Mouse (Mus musculus) right cerebral cortex, postnatal 4 days (tissue): ENCODE measurements at regions not wholly inside any gene's neighbourhood (a gene's known extent, or its start where the extent isn't known, plus 50 kb on each side); places are given as distances from the start of the nearest gene placed in this dataset.

Source experiments
- DNase-seq: peaks from one replicate; pipeline ENCODE4 v3.0.0-alpha.2; 2022

DNA sequence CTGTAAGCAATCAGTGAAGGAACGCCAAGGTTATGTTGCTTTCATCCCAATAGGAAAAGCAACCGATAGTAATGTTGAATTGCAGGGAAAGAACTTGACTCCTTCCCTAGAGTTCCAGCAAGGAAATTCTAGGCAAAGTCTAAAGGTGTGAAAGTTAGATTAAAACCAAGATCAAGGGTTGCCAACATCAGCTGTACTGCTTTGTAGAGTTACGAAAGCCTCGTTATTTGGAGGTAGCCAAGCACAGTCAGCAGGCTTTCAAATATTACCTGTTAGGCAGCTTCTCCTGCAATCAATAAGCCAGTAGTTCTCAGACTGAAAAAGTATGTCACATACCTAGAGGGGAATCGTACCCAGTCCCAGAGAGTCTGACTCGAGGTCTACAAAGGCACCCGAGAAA is 58.4 kb upstream of the Gm47985 start:
- no peak for DNase-seq

DNA sequence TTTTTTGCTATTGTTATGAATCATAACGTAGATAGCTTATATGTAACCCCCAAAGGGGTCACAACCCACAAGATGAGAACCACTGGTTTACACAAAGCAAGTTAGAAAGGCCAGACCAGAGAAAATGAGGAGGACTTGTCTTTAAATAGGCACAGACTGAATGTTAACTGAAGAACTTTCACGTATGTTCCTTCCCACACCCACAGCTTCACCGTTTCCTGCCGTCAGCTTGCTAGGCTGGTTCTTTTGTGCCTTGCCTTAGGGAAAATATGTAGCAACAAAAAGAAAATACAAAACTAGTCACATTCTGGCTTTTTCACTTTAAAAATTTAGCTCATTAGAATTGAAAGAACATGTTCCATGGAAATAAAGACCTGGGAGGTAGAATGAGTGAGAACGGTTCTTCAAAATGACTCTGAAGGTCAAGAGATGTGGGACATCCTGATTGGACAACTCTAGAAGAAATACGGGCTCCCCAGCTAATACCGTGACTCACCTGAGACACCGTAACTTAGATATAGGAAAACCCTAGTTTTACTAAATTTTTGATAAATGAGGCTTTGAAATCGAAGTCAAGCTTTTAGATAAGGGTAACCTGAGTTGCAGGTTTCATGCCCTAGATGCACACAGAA is 57.2 kb upstream of the Gm47985 start:
- no peak for DNase-seq

DNA sequence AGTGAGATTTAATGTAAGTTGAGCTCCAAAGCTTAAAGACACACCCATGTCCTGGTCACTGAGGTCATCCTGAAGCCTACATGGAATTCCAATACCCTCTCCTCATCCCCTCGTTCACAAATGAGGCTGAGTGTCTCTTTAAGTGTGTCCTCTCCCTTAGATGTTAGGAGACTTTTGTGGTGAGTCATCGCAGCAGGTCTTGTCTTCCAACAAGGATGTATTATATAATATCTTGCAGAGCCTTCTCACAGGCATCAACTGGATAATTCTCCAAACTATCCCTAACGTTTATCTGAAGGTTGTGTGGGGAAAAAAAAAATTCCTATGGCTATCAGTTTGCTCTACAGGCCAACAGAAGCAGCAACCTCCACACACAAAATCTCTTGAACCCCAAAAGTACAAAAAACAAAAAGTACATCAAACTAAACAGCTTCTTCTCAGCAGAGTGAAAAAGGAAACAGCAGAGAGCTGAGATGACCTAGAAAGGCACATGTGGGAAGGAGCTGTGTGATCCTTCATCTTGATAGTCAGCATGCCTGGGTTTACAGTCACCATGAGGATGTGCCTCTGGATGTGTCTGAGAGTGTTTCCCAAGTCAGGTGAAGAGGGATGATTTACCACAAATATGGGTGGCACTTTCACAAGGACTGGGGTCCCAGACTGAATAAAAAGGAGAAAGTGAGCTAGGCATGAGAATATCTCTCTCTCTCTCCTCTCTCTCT is 56.4 kb upstream of the Gm47985 start:
- no peak for DNase-seq

DNA sequence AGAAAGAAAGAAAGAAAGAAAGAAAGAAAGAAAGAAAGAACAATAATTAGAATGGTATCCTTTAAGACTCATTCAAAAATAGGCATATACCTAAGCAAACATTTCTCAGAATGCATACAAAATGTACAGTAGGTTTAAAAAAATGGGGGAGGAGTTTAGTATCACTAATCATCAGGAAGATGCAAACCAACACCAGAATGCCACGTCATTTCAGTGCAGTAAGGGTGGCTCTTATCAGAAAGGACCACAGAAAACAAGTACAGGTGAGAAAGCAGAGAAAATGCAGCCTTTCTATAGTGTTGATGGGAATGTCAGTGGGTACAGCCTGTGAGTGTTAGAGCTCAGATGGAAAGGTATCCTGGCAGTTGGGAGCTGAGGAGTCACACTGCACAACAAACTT is 55.6 kb upstream of the Gm47985 start:
- no peak for DNase-seq

DNA sequence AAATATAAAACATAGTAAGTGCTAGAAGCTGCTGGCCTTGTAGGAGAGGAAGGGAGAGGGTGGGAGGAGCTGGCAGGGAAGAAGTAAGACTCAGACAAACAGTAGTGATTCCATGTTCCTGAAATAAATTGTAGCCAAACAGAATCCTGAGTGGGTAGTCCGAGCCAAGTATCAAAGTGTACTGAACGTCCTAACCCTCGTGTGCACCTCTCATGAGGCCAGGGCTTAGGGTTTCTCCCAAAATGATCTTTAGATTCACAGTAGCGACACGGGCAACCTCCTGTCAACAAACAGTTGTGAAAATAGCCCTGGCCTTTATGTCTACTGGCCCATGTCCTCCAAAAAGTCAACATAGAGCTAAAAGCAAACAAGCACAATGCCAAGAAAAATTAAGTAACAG is 54.3 kb upstream of the Gm47985 start:
- DNase-seq = no peak

DNA sequence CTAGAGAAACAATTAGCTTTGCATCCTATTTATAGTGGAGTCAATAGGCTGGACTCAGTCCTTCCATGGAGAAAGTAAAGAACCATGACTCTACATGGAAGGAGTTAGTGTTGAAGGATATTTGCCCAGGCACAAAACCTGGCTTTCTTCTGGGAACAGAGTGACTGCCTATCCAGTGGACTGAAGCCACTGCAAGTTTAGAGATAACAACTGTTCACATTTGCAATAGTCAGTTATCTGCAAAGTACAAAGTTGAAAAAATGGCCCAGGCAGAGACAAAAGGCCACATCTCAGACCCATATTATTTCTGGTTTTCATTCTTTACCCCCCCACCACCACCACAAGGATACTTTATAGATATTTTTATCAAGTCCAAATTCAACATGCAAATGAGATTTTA is 53.4 kb upstream of the Gm47985 start:
- DNase-seq = no peak

DNA sequence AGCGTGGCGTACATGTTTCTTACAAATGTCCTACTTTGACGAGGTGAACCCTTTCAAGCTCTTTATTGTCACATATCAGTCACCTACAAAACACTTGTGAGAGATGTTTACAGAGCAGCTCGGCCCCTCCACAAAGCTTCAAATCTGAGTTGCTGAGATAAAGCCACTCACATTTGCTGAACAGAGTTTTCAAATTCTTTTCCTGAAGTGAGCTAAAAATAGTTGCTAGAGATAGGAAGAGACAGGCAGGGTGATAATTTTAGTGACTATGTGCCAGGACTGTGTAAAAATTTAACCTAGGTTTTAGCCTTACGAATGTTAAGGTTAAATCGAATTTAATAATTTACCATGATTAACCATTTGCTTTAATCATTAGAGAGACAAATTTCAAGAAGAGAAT is 52.3 kb upstream of the Gm47985 start:
- no peak for DNase-seq

DNA sequence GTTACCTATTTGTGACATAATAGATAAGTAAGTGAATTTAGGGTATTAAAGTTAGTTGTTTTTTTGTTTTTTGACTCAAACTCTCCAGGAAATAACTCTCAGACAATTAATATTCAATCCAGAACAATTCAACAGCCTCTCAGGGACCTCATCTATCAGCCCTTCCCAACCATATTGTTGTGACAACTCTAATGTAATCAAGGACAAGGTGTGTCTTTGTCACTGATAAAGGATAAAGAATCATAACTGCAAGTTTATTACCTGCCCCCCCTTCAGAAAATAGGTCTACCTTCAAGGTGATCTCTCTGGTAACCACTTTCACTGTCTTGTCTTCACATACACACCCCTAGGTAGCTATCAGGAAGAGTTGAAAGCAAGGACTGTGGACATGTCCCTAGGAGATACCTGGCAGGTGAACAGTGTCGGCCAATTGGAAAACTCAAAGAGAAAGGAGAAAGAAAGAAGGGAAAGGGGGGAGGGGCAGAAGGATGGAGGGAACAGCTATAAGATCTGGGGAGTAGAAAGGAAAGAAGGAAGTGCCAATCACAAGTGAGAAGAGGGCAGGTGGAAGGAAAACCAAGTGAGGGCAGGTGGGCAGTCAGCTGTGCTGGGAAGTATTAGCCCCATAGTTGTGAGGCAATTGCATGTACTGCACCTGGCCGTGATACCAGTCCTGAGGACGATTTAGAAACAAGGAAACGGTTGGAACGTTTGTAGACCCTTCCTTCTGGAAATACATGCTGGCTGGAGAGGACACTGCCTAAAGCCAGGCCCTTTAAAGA is 51.3 kb upstream of the Gm47985 start:
- no peak for DNase-seq

DNA sequence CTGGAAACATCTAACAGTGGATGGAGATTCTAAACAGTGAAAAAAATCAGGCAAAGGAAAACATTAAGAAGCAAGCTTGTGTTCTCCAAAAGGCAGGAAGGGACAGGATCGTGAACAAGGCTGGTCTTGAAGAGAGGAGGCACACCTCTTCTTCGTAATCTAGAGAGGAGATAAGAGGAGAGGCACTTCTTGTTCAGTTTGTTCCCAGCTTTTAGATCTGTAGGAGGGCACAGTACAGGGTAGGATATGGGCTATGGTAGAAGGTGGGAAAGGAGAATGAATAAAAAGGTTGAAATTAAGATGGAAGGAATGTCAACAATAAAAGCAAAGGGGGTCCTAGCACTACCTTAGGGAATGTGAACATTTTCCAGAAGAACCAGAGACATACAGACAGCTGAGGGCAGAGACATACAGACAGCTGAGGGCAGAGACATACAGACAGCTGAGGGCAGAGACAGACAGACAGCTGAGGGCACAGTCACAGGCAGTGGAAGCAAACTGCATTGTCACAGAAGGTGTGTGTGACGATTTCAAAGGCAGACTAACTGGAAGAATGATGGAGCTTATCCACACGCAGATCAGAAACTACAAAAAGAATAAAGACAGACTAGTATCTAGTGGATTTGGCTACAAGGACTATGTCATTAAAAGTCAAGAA is 50.6 kb upstream of the Gm47985 start:
- DNase-seq = no peak
